Mouse (Mus musculus) sigmoid colon, adult 10 weeks (tissue): Measurements from ENCODE around the gene Rnf144b. TPM values are rescaled to one million over a fixed set of nuclear protein-coding genes. Genes with fewer than 3 reads are reported as not detected.

Experiments
- polyA plus RNA-seq: library from polyadenylated mRNA; stranded (reverse); fragments of 350-450 nt; fragmentation: Illumina TruSeq; extraction: RNeasy Lipid Tissue Mini Kit (QIAGEN cat#74804); gene quantifications from one replicate; pipeline ENCODE4 v1.2.3, GENCODE M21; 2014; ENCODE audit warnings: low read depth, low replicate concordance

Gene Rnf144b
- polyA plus RNA-seq, result 5.8 TPM

DNA sequence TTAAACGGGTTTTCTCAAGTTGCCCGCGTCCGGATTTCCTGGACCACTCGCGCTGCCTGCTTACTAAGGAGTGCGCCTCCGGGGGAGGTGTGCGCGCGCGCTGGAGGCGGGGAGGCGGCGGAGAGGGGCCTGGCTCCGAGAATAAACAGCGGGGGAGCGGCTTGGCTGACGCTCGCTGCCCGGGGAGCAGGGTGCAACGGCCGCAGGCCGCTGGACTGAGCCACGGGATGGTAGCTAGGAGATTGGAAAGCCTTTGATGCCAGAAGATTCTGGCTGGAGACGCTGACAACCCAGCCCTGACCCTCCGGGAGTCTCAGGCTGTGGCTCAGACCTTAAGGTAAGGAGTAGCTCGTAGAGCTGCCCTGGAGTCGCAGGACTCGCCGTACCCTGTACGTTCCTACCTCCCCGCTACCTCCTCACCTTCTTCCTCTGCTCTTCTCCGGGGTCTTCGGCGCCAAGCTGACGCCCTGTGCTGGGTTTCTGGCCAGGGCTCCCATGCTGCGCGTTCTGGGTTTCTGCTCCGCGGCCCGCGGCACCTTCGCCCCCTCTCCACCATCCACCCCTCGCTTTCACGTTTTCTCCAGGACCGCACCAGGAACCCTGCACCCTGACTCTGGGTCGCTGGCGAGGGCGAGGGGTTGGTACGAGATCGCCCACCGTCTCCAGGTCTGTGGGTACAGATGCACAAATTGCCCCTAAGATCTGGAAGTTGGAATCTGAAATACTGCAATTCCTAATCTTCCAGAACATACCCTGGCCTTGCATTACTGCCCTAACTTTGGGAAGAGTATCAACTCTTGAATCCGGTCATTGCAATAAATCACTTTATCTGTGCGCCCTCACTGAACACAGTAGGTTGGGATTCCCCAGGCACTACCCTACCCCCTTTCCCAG, at the start of gene Rnf144b:
Gene Rnf144b, plus strand, starts transcription at position 120 of the 894 bp plus-strand sequence.

DNA sequence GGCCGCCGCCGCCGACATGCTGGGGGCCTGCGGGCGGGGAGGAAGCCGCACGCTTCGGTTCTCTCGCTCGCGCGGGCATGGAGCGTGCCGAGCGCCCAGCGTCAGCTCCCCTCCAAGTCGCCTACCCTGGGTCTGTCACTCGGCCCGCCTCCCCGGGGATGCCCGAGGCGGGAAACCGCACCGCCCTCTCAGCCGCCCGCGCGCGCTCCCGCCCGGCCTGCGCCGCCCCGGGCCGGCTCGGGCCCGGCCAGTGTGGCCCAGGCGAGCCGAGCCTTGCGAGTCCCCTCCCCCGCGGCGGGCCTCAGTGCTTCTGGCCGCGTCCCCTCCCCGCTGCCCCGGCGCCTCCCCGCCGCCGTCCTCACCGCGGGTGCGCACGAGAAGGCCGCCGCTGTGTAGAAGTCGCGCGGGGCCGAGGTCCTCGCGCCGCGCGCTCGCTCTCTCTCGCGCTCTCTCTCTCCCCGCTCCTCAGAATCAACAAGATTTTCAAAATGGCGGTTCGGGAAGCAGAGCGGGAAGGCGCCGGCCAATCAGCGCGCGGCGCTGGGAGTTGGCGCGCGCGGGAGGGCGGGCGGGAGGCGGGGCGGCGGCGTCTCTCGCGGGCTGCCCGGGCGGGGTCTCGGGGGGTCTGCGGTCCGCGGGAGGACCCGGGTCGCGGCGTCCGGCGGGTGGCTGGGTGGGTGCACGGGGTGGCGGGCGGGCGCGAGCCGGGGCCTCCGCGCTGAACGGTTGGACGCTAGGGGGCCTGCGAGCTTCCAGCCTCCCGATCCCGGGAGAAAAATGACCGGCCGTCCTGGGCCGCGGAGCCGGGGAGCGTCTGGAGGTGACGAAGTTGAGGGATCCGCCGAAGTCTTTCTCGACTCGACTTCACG, 16.5 kb upstream of the Rnf144b start, which contains the start of gene Dek:
Gene Dek, minus strand, starts transcription at position 491 of the 869 bp plus-strand sequence.

Other genes with a start within 250 kb of the Rnf144b start
- 38.2 TPM for gene Kif13a, start 192.8 kb upstream of the Rnf144b start, polyA plus RNA-seq
- gene Nhlrc1, start 107.8 kb upstream of the Rnf144b start, polyA plus RNA-seq, result 7.5 TPM
- 117 TPM for gene Kdm1b, start 79.2 kb upstream of the Rnf144b start, polyA plus RNA-seq
- 44.4 TPM for gene Tpmt, start 77.9 kb upstream of the Rnf144b start, polyA plus RNA-seq
- gene Dek, start 16.5 kb upstream of the Rnf144b start, polyA plus RNA-seq, result 406 TPM